Mouse (Mus musculus) NIH3T3 (cell line): Measurements from ENCODE around the gene Ppp1r37.
A peak's percentile ranks its signal among the peaks of the same experiment; 100 is the strongest.
"Not testable (repeated sequence)": the region's sequence is repeated elsewhere in the genome, so short reads cannot be mapped to it uniquely, and the experiment has no call there.

Source experiments
- DNase-seq: peaks from one replicate; pipeline ENCODE4 v3.0.0-alpha.2; 2012; ENCODE audit warnings: low read depth

Gene Ppp1r37

DNA sequence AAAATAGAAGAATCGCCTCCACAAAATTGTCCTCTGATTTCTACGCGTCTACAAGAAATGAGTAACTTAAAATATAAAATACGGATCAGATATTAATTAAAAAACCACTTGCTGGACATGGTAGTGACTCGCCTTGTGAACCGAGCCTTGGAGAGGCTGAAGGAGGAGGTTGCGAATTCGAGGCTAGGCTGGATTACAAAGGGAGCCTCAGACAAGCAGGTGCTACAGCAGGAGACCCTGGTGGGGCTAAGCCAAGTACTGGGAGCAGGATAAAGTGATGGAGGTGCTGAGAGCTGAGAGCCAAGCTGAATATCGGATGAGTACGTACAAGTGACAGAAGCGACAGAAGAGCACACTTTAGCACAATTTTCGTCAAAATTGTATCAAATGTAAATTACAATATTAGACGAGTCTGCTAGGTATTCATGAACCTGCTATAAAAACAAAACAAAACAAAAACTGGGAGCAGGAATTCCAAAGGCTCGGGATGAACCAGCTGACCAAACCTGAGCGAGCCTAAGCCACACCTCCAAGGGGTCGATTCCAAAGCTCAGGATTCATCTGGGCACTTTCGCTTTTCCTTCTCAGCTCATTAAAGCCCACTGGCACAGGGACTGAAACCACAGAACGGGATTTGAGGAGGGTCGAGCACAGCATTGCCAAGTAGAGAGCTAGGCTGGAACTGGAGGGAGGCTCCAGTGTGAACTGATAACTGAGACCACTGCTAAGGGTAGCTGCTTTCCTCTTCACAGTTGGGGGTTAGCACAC lies at the start of gene Ppp1r37:
Gene Ppp1r37 (minus strand): TSS at position 434 of the 768 bp plus-strand sequence.
- peak; percentile 65 for DNase-seq

- no peak for DNase-seq
Measured at GRCm38 (mm10) chr7:19610969-19611368, 48.1 kb upstream of the Ppp1r37 start.

DNA sequence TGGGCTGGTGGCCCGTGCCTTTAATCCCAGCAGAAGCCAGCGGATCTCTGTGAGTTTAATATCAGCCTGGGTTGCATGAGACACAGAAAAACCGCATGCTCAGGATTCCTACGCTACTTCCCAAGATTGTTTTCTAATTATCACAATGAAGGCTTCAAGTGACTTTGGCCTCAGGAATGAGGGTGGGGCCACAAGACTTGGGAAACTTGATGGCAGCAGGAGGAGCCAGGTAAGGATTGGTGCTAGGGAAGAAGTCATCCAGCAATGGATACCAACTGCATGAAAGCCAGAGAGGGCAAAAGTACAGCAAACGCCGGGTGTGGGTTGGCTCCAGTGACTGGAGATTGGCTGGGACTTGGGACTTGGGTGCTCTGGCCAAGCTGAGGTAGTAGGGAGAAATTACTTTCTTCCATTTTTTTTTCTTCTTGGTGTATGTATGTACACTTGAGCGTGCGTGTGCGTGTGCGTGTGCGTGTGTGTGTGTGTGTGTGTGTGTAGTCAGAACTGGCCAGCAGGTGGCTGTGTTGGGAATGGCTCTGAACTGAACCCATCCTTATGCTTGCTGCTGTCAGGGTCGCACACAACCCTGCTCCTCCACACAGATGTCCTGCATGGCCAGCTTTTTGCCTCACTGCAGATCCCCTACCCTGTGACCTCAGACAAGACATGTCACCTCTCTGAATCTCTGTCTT lies 46.9 kb upstream of the Ppp1r37 start:
- no peak for DNase-seq

DNA sequence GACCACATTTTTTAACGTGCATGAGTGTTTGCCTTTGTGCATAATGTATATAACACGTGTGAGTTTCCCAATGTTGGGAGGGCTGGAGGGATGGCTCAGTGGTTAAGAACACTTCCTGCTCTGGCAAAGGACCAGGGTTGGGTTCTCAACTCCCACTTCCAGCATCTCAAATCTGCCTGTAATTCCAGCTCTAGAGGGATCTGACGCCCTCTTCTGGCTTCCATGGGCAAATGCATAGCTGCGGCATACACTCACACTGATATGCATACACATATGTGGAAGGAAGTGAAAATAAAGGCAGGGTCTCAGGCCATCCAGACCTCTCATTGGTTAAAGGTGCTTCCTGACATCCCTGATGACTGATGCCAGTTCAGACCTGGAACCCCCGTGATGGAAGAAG lies 44.4 kb upstream of the Ppp1r37 start:
- DNase-seq = no peak

GRCm38 (mm10) chr7:19604606-19605214 lies 41.8 kb upstream of the Ppp1r37 start:
- not testable (repeated sequence) for DNase-seq

DNA sequence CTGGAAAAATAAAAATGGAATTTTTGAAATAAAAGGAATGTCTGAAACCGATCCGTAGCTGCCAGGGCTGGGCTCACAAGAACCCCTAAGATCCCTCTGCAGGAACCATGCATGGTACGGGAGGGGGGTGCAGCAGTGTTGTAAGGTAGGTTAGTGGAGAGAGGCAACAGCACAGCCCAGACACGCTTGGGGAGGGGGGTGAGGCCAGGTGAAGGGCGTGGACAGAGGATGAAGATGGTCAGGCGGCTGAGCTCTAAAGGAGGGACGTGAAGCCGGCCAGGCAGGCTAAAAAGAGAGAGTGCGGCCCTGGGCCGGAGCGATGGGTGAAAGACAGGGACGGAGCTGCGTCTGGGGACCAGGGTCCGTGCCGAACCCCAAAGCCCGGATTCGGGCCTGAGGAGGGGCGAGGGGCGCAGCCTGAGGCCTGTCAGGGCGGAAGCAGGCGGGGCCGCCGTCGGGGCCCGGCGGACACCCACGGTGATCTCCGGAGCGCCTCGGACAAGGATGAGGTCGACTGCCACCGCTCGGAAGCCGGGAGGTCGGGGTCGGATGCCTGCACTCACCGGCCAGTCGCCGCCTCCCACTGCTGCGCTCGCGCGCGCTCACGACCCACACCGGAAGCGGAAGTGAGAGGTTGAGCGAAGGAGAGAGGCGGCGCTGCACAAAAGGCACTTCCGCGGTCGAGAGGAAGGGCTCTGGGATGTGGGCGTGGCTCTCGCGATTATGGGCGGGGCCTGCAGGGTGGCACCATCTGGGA lies 41.2 kb upstream of the Ppp1r37 start, which contains the start of gene Clasrp:
Gene Clasrp (minus strand): TSS at position 638 of the 757 bp plus-strand sequence.
- peak; percentile 97 for DNase-seq

DNA sequence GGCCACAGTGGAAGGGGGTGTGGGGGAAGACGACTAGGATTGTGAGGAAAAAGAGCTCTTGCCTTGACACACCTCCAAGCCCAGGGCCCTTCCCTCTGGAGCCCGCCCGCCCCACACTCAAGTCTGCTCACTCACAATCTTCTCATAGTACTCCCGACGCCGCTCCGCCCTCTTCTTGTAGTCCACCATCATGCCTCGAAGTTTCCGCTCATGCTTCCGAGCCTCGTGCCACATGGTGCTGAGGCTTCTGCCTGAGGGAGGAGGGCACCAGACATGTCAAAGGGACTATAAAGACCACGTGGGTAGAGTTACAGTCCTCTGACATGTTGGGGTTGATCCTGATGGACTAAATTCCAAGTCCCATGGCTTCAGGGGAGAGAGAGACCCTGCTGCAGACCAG lies 40.2 kb upstream of the Ppp1r37 start:
- peak; percentile 14 for DNase-seq

DNA sequence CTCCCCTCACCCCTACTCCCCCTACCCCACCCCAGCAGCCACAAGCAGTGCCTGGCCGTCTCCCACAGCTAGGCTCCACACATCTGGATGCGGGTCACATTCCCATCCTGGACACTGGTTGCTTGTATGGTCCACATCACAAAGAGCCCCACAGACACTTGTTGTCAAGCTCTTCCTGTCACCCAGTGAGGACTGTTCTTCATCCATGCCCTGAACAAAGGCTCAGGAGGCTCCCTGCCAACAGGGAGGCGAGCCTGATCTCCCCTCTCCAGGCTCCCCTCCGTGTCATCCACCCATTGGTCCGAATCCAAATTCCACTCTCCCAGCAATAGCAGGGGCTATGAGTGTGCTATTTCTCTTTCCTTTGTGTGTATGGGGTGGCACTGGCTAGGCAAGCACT lies 37.7 kb upstream of the Ppp1r37 start:
- DNase-seq = peak; percentile 12

GRCm38 (mm10) chr7:19593061-19593730 lies 30.3 kb upstream of the Ppp1r37 start:
- DNase-seq = no peak

DNA sequence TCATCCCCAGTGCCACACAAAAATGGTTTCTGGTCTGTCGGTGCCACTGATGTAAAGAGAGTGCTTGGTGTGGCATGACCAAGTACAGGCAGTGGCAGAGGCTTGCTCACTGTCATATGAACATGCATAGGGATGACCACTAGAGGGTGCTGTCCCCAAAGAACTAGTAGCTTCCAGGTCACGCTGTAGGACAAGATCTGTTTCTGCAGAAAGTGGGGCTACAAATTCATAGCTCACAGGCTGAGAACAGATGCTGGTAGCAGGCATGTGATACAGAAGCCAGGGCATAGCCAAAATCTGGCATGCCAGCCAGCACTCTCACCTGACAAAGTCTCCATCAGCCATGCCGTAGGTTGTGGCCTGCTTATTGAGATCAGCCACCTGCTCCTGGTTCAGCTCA lies 27.0 kb upstream of the Ppp1r37 start:
- DNase-seq = peak; percentile 84

DNA sequence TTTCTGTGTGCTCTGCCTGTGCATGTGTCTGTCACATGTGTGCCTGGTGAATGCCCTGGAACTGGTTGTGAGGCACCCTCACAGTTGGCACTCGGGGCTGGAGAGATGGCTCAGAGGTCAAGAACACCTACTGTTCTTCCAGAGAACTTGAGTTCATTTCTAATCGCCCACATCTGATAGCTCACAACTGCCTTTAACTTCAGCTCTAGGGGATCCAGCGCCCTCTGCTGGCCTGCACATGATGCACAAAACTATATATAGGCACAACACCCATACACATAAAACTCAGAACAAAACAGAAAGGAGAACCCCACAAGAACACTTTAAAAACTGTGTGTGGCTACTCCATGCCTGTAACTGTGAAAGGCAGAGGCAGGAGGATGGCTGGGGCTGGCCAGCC lies 26.3 kb upstream of the Ppp1r37 start:
- DNase-seq = peak; percentile 79

- no peak for DNase-seq
Measured at GRCm38 (mm10) chr7:19586269-19586668, 23.4 kb upstream of the Ppp1r37 start.

DNA sequence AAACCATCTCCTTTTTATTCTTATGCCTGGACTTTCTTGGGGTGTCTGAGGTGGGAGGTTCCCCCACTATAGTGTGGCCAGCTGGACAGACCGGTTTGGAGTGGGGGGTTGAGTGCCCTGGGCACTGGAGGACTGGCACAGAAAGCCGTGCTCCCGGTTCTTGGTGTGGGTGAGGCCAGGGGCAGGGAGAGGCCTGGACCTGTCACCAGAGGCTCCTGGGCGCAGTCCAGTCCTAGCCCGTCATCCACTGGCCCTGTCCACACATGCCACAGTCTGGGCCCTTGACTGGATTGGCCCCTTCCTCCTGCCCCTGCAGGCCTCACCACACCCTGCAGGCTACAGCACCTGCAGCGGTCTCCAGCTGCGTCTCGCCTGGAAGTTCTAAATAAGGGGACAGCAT lies 17.8 kb upstream of the Ppp1r37 start:
- no peak for DNase-seq

DNA sequence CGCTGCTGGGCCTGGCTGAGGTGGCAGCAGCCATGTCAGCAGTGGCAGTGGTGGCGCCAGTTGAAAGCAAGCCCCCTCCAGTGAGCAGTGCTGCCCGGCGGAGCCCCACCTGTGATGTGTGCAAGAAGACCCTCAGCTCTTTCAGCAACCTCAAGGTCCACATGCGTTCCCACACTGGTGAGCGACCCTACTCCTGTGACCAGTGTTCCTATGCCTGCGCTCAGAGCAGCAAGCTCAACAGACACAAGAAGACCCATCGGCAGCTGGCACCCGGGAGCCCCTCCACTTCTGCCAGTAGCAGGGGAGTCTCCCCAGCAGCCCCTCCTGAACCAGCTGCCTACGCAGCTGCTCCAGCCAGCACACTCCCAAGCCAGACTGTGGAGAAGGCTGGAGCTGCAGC lies 16.9 kb upstream of the Ppp1r37 start:
- DNase-seq = no peak

GRCm38 (mm10) chr7:19578436-19578835 lies 15.6 kb upstream of the Ppp1r37 start:
- no peak for DNase-seq

DNA sequence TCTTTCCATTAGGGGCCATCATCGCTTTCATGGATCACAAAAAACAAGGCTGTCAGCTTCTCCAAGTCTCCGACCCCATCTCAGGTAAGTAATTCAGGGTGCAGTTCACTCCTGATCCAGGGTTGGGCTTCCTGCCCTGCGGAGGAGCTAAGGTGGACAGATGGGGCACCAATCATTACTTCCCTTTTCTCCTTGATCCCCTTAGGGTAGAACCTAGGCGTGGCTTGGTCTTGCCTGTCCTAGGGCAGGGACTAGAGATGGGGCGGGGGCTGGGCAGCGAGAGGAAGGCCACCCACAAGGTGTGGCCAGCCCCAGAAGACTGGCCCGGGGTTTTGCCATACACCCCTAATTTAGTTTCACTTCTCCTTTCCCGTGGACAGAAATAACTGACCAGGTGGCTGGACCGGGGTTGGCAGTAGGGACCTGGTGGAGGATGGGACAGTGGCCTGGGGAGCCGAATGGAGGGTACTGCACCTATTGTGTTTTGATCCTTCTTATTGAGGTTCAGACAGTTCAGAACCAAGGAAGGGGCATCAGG lies 15.1 kb upstream of the Ppp1r37 start:
- no peak for DNase-seq

DNA sequence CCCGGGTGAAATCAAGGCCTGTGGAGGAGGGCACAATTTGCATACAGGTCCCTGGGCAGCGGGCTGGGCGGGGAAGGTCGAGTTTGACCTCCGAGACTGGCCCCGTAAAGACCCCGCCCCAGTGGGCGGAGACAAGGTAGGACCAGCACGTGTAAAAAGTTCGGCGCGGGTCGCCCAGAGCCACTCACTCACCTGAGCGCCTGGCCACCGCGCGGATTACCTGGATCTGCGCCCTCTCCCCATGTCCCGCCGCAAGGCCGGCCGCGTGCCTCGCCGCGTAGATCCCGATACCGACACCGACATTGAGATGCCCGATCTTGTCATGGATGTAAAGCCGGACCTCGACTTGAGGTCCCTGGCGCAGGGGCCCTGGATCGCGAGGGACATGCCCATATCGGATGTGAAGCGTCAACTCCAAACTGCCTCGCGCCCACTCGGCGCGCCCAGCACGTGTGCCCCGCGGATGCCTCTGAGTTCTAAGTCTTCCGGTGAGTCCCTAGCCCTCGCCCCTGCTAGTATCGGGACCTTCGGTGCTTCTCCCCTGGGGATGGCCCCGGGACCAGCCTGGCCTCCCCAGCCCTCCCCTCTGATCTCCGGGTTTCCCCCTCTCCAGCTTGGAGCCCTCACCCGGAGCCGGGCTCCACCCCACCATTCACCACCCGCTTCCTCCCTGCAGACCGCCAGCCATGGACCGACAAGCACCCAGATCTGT lies 14.4 kb upstream of the Ppp1r37 start, which contains the start of the genes Zfp296 and Gemin7:
Gene Zfp296 (plus strand): TSS at position 147 of the 712 bp plus-strand sequence.
Gene Gemin7 (minus strand): TSS at position 455 of the 712 bp plus-strand sequence.
- DNase-seq = no peak

- DNase-seq = no peak
Measured at GRCm38 (mm10) chr7:19575559-19575958, 12.7 kb upstream of the Ppp1r37 start.

DNA sequence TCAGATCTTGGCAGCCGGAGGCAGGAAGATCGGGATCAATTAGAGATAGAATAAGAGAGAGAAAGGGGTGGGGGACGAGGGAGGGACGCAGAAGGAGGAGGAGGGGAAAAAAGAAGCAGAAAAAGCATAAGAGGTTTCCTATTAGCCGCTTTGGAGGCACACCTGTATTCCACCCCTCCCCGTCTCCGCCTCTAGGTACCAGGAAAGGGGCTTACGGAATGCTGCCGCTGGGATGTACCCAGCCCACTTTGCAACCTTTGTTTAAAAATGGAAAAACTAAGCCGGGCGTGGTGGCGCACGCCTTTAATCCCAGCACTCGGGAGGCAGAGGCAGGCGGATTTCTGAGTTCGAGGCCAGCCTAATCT lies 10.9 kb upstream of the Ppp1r37 start:
- DNase-seq = no peak

DNA sequence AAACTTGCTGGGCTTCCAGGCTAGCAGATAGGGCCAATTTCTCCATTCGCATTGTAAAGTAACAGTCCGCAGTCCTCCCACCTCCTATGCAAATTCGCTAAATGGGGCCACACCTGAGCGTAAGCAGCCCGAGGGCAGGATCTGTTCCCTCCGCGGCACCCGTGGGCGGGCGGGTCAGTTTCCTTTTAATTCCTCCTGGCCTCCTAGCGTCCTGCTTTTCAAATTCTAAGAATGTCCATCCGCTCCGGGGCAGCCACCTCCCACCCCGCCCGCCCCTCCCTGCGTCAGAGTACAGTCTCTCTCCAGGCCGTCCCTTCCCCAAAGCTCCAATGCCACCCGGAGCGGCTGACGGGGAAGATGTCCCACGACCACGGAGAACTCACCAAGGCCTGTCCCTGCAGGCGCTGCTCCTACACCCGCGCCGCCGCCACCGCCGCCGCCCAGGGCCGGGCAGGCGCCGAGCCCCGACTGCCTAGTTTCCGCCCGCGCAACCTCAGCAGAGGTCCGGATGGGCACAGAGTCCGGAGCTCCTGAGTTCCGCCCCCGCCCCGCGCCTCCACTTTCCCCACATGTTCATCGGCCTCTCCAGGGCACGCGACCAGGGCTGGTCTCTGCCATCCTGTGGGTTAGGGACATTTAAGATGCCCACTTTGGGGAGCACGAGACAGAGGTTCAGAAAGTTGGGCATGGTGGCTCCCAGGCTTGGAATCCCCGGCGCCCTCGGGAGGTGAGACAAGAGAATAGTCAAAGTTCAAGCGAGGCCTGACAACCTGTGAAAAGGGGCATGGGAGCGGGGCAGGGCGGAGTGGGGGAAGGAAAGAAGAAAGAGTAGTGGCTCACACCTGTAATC lies 10.3 kb upstream of the Ppp1r37 start:
- peak; percentile 92 for DNase-seq
